Mouse (Mus musculus) mature B cell (primary cell): Measurements from ENCODE around the gene Bmp2.

Experiments used
- in situ Hi-C: fragments of 300-500 bp; cut with MboI; formaldehyde crosslinking; loops from 2 replicates; pipeline ENCODE4 v1.14.3; 2019

Gene Bmp2

DNA sequence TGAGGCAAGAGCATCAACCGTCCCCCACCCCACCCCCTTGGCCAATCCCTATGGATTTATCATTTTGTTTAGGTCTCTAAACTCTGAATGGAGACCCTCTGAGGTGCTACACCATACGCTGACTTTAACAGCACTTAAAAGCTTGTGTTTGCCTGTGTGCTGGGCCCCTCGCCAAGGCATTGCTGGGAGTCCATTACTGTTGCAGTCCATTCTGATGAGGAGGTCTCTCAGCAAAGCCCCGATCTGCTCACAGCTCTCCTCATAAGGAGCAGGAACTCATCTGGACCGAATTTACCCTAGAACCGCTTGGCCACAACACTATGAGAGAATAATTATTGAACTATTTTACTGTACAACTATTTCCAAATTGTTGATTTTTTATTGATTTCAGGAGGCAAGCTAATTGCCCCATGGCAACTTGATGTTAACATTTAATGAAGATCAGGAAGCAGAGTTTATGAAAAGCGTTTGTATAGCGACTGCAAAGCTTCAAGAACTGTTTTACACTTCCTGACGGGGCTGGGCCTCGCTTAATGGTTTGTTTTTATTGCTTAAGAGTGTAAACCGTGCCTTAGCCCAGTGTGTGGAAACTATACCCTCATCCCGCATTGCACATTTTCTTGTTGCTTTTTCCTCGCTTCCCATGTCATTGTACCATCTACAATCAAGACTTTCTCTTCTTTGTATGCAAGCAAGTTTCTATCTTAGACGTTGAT lies 14.2 kb downstream of the Bmp2 start:
- in situ Hi-C loops, result no loop called here

DNA sequence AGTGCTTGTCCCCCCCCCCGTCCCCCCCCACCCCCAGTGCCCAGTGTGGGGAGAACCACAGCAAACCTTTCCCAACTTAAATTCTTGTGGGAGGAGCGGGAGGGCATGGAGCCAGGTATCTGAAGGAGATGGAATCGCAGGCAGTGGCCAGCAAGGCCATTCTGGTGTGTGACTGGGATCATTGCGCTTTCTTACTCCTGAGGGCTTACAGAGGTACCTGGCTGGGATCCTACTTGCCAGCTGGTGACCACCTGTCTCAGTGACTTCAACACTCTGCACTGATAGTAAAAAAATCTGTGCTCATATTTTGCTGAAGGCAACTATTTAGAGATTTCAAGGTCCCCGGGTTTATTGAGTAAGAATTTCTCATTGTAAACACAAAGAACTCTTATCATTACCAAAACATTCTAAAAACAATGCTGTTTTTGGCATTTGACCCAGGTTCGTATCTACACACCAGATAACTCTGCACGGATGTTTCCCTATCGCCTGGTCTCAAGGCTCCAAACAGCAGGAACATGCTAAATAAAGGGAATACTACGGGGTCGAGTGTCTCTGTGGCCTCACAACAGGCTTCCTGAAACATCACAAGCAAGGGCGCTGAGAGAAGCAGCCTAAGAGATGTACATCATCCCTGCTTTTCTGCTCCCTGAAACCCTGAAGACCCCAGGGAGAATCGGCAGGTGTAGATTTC lies 39.8 kb downstream of the Bmp2 start:
- in situ Hi-C loops, result no loop called here
